Mouse (Mus musculus): Measurements from ENCODE around the gene Trim15. TPM values are rescaled to one million over a fixed set of nuclear protein-coding genes. Genes with fewer than 3 reads are reported as not detected.

Trim15 gene
- polyA plus RNA-seq (2016; fragmentation: Nextera tagmentation; extraction: Ambion mirVana), result 0.21 and 0.56 TPM in 2 replicates

- 15% methylated on average over 29 of the region's 29 CpGs for WGBS
- no peak for ATAC-seq (ENCODE audit: low FRiP score, low read depth)
Measured at GRCm38 (mm10) chr17:36866719-36867527, at the start of gene Trim15. TSS of gene Trim15 (minus strand) at chr17:36867210.

GRCm38 (mm10) chr17:36915076-36915475, 48.1 kb upstream of the Trim15 start:
- WGBS, result 16% methylated on average over 9 of the region's 9 CpGs
- ATAC-seq (ENCODE audit: low FRiP score, low read depth), result peak; percentile 49; the same call in 1 of the 2 replicates

More at GRCm38 (mm10) chr17:36866719-36867527, at the start of gene Trim15:
- H3K4me2 ChIP-seq (replicated peaks), result peak within 1 kb of the TSS; percentile 48
- peaks cover 16% of the 10 kb centered on the region for H3K27me3 ChIP-seq
- peak within 1 kb of the TSS; percentile 47 for H3K9ac ChIP-seq (replicated peaks)
- H3K4me3 ChIP-seq, result peak within 1 kb of the TSS; percentile 29
- H3K4me1 ChIP-seq, result peaks cover 2% of the 10 kb centered on the region; the same call in 1 of the 2 replicates
- no peak within 1 kb of the TSS for H3K27ac ChIP-seq (replicated peaks)
- no peaks in the 10 kb centered on the region for H3K9me3 ChIP-seq
- no peaks in the 10 kb centered on the region for H3K36me3 ChIP-seq

DNA sequence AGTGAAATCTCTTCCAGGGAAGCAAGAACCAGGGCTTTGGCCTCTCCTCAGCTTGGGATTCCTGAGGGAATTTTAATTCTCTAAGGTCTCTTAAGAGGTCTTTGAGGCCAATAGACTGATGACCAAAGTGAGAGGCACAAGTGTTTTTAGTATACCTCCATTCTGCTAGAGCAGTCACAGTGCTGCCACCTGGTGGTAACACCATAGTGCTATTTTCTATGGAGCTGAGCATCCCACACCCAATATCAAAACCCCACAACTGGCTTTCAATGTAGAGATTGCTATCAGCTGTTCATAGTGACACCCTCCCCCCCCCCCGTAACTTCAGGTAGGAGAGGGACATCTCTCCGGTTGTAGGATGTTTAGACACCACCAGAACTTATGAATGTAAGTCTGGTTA, 47.1 kb upstream of the Trim15 start:
- WGBS, result 16% methylated on average over 2 of the region's 2 CpGs

More at GRCm38 (mm10) chr17:36915076-36915475, 48.1 kb upstream of the Trim15 start:
- Histone ChIP-seq H3K4me2 (replicated peaks) (no peak overlapping the region), H3K36me3 (no peaks in the 10 kb centered on the region), H3K9me3 (no peaks in the 10 kb centered on the region), H3K4me3 (no peak overlapping the region), H3K27ac (replicated peaks) (no peak overlapping the region), H3K4me1 (no peaks in the 10 kb centered on the region), H3K9ac (replicated peaks) (no peak overlapping the region), H3K27me3 (no peaks in the 10 kb centered on the region; the same call in 1 of the 2 replicates)

DNA sequence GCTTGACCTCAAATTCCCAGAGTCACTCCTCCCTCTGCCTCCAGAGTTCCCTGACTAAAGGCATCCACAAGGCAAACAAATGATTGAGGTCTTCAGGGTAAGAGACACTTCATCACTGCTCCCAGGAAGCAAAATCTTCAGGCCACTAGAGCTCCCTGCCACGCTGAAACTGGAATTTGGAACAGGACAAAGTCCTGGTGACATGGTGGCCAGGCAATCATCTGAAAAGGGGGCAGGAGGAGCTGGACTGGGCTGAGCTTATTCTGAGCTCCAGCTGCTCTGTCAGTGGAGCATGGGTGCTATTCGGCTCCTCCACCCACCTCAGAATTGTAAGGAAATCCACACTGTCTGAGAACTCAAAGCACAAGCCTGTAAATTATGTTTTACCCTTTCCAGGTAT, 45.0 kb upstream of the Trim15 start:
- ATAC-seq (ENCODE audit: low FRiP score, low read depth), result no peak
- WGBS, result 90% methylated on average over 2 of the region's 2 CpGs

More for the DNA sequence above, 47.1 kb upstream of the Trim15 start:
- H3K4me2 ChIP-seq (replicated peaks), result no peak overlapping the region
- H3K4me3 ChIP-seq, result no peak overlapping the region
- no peaks in the 10 kb centered on the region for H3K9me3 ChIP-seq
- no peak overlapping the region for H3K9ac ChIP-seq (replicated peaks)
- peak; percentile 58; the same call in 1 of the 2 replicates for ATAC-seq (ENCODE audit: low FRiP score, low read depth)
- H3K4me1 ChIP-seq, result no peaks in the 10 kb centered on the region
- no peaks in the 10 kb centered on the region for H3K36me3 ChIP-seq
- no peak overlapping the region for H3K27ac ChIP-seq (replicated peaks)
- no peaks in the 10 kb centered on the region; the same call in 1 of the 2 replicates for H3K27me3 ChIP-seq

GRCm38 (mm10) chr17:36909802-36910201, 42.8 kb upstream of the Trim15 start:
- H3K4me2 ChIP-seq (replicated peaks), result no peak overlapping the region
- ATAC-seq (ENCODE audit: low FRiP score, low read depth), result no peak

More for the DNA sequence above, 45.0 kb upstream of the Trim15 start:
- Histone ChIP-seq H3K4me2 (replicated peaks) (no peak overlapping the region), H3K36me3 (no peaks in the 10 kb centered on the region), H3K4me1 (no peaks in the 10 kb centered on the region), H3K9ac (replicated peaks) (no peak overlapping the region), H3K4me3 (no peak overlapping the region), H3K27ac (replicated peaks) (no peak overlapping the region), H3K9me3 (no peaks in the 10 kb centered on the region), H3K27me3 (no peaks in the 10 kb centered on the region; the same call in 1 of the 2 replicates)

DNA sequence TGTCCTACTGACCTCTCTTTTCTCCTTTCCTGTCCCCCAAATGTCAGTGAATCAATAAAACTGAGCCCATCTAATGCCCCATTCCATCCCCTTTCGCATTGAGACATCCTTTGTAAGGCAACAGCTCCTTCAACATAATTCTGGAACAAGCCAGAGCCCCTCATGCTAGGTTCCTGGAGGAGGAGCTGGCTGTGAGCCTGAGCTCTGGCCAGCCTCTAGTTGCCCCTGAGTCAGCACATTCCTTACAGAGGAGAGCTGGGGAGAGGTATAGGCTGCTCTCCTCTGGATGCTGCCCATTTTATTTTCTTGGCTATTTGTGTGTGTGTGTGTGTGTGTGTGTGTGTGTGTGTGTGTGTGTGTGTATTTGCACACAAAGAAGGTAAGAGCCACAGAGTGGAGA, 41.2 kb upstream of the Trim15 start:
- Histone ChIP-seq H3K4me3 (no peak overlapping the region), H3K9ac (replicated peaks) (no peak overlapping the region), H3K27ac (replicated peaks) (no peak overlapping the region), H3K9me3 (no peaks in the 10 kb centered on the region), H3K27me3 (no peaks in the 10 kb centered on the region), H3K4me1 (no peaks in the 10 kb centered on the region), H3K36me3 (no peaks in the 10 kb centered on the region), H3K4me2 (replicated peaks) (no peak overlapping the region)
- ATAC-seq (ENCODE audit: low FRiP score, low read depth), result no peak
- WGBS, result 52% methylated on average over 1 of the region's 1 CpGs

More at GRCm38 (mm10) chr17:36909802-36910201, 42.8 kb upstream of the Trim15 start:
- Histone ChIP-seq H3K9ac (replicated peaks) (no peak overlapping the region), H3K27me3 (no peaks in the 10 kb centered on the region), H3K4me1 (no peaks in the 10 kb centered on the region), H3K27ac (replicated peaks) (no peak overlapping the region), H3K36me3 (no peaks in the 10 kb centered on the region), H3K9me3 (no peaks in the 10 kb centered on the region), H3K4me3 (no peak overlapping the region)
- WGBS, result 62% methylated on average over 4 of the region's 4 CpGs

DNA sequence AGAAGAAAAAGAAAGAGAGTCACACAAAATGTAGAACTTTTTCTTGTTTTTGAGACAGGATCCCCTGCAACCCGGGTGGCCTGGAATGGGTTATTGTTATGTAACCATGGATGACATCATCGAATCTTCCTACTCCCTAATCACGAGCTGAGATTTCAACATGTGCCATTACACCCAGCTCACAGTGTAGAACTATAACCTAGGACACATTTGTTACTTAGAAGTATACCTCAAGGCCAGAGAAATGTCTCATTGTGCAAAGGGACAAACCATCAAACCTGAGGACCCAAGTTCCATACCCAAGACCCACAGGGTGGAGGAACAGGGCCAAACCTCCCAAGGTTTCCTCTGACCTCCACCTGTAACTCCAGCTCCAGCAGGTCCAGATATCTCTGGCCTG, 36.6 kb upstream of the Trim15 start:
- H3K36me3 ChIP-seq, result no peaks in the 10 kb centered on the region
- H3K4me1 ChIP-seq, result no peaks in the 10 kb centered on the region
- H3K9me3 ChIP-seq, result no peaks in the 10 kb centered on the region
- ATAC-seq (ENCODE audit: low FRiP score, low read depth), result no peak
- no peaks in the 10 kb centered on the region for H3K27me3 ChIP-seq
- H3K9ac ChIP-seq (replicated peaks), result no peak overlapping the region
- no peak overlapping the region for H3K4me3 ChIP-seq
- no peak overlapping the region for H3K27ac ChIP-seq (replicated peaks)
- no peak overlapping the region for H3K4me2 ChIP-seq (replicated peaks)
- 78% methylated on average over 3 of the region's 3 CpGs for WGBS

GRCm38 (mm10) chr17:36900691-36901090, 33.7 kb upstream of the Trim15 start:
- no peak overlapping the region for H3K27ac ChIP-seq (replicated peaks)
- no peak for ATAC-seq (ENCODE audit: low FRiP score, low read depth)
- H3K9me3 ChIP-seq, result no peaks in the 10 kb centered on the region
- H3K4me1 ChIP-seq, result no peaks in the 10 kb centered on the region
- H3K27me3 ChIP-seq, result no peaks in the 10 kb centered on the region
- WGBS, result 38% methylated on average over 1 of the region's 1 CpGs
- no peak overlapping the region for H3K4me2 ChIP-seq (replicated peaks)
- H3K4me3 ChIP-seq, result no peak overlapping the region
- H3K36me3 ChIP-seq, result no peaks in the 10 kb centered on the region
- H3K9ac ChIP-seq (replicated peaks), result no peak overlapping the region

GRCm38 (mm10) chr17:36900001-36900400, 33.0 kb upstream of the Trim15 start:
- Histone ChIP-seq H3K9me3 (no peaks in the 10 kb centered on the region), H3K4me1 (no peaks in the 10 kb centered on the region), H3K4me3 (no peak overlapping the region), H3K9ac (replicated peaks) (no peak overlapping the region), H3K36me3 (no peaks in the 10 kb centered on the region), H3K4me2 (replicated peaks) (no peak overlapping the region), H3K27ac (replicated peaks) (no peak overlapping the region), H3K27me3 (no peaks in the 10 kb centered on the region)
- 85% methylated on average over 5 of the region's 5 CpGs for WGBS
- ATAC-seq (ENCODE audit: low FRiP score, low read depth), result no peak

DNA sequence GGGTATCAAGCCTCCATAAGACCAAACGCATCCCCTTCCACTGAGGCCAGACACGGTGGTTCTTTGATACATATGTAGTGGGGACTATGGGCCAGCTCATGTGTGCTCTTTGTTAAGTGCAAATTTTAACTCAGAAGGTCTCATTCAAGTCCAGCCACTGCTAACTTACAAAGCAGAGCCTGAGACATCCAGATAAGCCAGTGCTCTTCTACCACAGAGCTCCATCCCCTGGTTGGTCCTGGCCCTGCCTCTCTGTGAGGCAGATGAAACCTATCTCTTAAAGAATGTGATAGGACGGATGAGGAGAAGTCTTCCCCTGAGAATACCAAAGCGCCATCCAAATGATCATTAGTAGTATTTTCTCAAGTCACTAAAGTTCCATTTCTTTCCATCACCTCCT, 32.4 kb upstream of the Trim15 start:
- Histone ChIP-seq H3K9me3 (no peaks in the 10 kb centered on the region), H3K4me2 (replicated peaks) (no peak overlapping the region), H3K4me1 (no peaks in the 10 kb centered on the region), H3K27ac (replicated peaks) (no peak overlapping the region), H3K9ac (replicated peaks) (no peak overlapping the region), H3K27me3 (no peaks in the 10 kb centered on the region), H3K36me3 (no peaks in the 10 kb centered on the region), H3K4me3 (no peak overlapping the region)
- 82% methylated on average over 4 of the region's 4 CpGs for WGBS
- no peak for ATAC-seq (ENCODE audit: low FRiP score, low read depth)

DNA sequence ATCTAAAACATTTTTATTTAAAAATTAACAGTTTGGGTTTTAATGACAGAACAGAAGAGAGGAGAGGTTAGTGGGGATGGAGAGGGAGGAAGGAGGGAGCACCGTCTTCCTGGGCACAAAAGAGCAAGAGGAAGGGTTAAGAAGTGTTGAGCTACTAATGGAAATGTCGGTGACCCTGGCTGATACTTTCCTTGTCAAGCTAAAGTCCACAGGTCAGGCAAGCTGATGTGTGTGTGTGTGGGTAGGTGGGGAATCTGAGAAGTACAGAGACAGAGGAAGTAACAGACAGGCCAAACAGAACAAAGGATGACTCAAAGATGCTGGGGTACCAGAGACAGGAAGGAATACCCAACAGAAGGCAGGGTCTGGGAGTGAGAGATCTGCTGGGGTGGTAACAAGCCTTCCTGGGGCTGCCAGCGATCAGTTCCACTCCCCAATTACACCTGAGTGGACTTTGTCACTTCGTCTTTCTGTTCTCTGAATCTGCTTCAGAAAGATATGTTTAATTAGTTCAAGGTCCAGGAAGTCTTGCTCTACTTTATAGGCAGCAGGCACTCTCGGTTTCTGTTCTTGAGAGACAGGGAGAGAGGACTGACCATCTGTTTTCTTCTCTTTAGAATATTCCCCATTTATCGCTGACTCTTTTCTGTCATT, 30.7 kb upstream of the Trim15 start, which contains the start of gene Trim31:
Gene Trim31, plus strand, starts transcription at position 567 of the 654 bp plus-strand sequence.
- WGBS, result 73% methylated on average over 6 of the region's 6 CpGs

DNA sequence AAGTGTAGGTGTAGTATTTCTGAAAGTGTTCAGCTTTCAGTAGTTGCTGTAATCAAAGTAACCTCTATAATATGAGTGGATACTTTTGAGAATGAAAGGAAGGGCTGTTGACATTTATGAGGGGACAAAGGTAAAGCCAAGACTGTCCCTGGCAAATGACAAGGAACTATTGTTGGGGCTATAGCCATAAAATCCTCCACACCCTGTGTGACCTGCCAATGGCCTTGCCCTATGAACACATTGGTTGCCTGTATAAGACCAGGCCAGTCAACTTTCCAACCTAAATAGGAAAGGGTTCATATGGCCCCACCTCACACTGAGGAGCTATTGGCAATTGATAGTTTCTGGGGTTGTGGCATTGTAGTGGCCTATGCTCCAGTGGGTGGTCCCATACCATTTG, 30.1 kb upstream of the Trim15 start:
- Histone ChIP-seq H3K4me3 (no peak overlapping the region), H3K9me3 (no peaks in the 10 kb centered on the region), H3K36me3 (no peaks in the 10 kb centered on the region), H3K27ac (replicated peaks) (no peak overlapping the region), H3K4me1 (no peaks in the 10 kb centered on the region), H3K9ac (replicated peaks) (no peak overlapping the region), H3K27me3 (no peaks in the 10 kb centered on the region), H3K4me2 (replicated peaks) (no peak overlapping the region)
- no peak for ATAC-seq (ENCODE audit: low FRiP score, low read depth)

More for the DNA sequence above, 30.7 kb upstream of the Trim15 start, which contains the start of gene Trim31:
- H3K36me3 ChIP-seq, result no peaks in the 10 kb centered on the region
- no peaks in the 10 kb centered on the region for H3K4me1 ChIP-seq
- H3K9ac ChIP-seq (replicated peaks), result no peak within 1 kb of the TSS
- ATAC-seq (ENCODE audit: low FRiP score, low read depth), result no peak
- no peaks in the 10 kb centered on the region for H3K9me3 ChIP-seq
- no peak within 1 kb of the TSS for H3K4me3 ChIP-seq
- no peaks in the 10 kb centered on the region for H3K27me3 ChIP-seq
- H3K4me2 ChIP-seq (replicated peaks), result no peak within 1 kb of the TSS
- no peak within 1 kb of the TSS for H3K27ac ChIP-seq (replicated peaks)
